Mouse (Mus musculus) spleen, adult 2 months (tissue): ENCODE results near the gene Slc25a45. TPM values are rescaled to one million over a fixed set of nuclear protein-coding genes. Genes with fewer than 3 reads are reported as not detected.

Experiments used
- DNase-seq, 2 experiments: peaks; one replicate each; pipeline versions ENCODE4 v3.0.0 to v3.0.0-alpha.2; 2012 to 2021; ENCODE audit warnings: low spot score in 2 of 2, low read depth in 1 of 2
- H3K27ac ChIP-seq: fragments of 200-500 bp; 2 replicates; pipeline ENCODE4 v1.5.1; 2012; ENCODE audit warnings: low read length, inconsistent platforms; ENCODE audit not compliant: insufficient read depth
- H3K27me3 ChIP-seq: fragments of 200-500 bp; 2 replicates; pipeline ENCODE4 v1.6.1; 2012; ENCODE audit warnings: mild to moderate bottlenecking, moderate library complexity, low read length, inconsistent platforms; ENCODE audit not compliant: control insufficient read depth, insufficient read depth
- H3K36me3 ChIP-seq: fragments of 200-500 bp; 2 replicates; pipeline ENCODE4 v1.6.1; 2012; ENCODE audit warnings: mild to moderate bottlenecking, low read length, inconsistent platforms; ENCODE audit not compliant: control insufficient read depth, insufficient read depth
- H3K4me1 ChIP-seq: fragments of 200-500 bp; 2 replicates; pipeline ENCODE4 v1.6.1; 2011; ENCODE audit warnings: inconsistent platforms; ENCODE audit not compliant: control insufficient read depth, insufficient read depth, insufficient read length
- H3K4me3 ChIP-seq: fragments of 200-500 bp; 2 replicates; pipeline ENCODE4 v1.5.1; 2011; ENCODE audit warnings: mild to moderate bottlenecking, inconsistent platforms; ENCODE audit not compliant: insufficient read depth, insufficient read length; ENCODE audit errors: extremely low read depth
- CTCF ChIP-seq: fragments of 200-500 bp; IDR thresholded peaks from 2 replicates; pipeline ENCODE4 v1.5.1; 2011; ENCODE audit warnings: mild to moderate bottlenecking, inconsistent platforms; ENCODE audit not compliant: insufficient read depth, insufficient read length, insufficient replicate concordance; ENCODE audit errors: extremely low read depth
- POLR2A ChIP-seq: fragments of 200-500 bp; IDR thresholded peaks from 2 replicates; pipeline ENCODE4 v1.6.1; 2011; ENCODE audit warnings: low read depth, low read length, inconsistent platforms
- WGBS: fragments of 180-500 bp; shearing (Covaris S2); methylation state at CpG from one replicate; pipeline ENCODE4 v1.1.7; 2018; 5-methylcytosine and 5-hydroxymethylcytosine counted together
- polyA plus RNA-seq: library from polyadenylated mRNA; depleted of rRNA; stranded (reverse); fragments of >200 nt; gene quantifications from 2 replicates; pipeline ENCODE4 v1.2.3, GENCODE M21; 2012

The Slc25a45 gene
- polyA plus RNA-seq, 1 experiment, result 37.6 TPM

- no peak for DNase-seq
- TF ChIP-seq CTCF, result no peak
- no peak for TF ChIP-seq POLR2A
- H3K27ac ChIP-seq, result peak within 1 kb of the TSS; percentile 58
These were observed 35.6 kb downstream of the Slc25a45 start, which contains the start of gene Dpf2 for GRCm38 (mm10) chr19:5913007-5913719. Dpf2 (minus strand) TSS chr19:5913010.

DNA sequence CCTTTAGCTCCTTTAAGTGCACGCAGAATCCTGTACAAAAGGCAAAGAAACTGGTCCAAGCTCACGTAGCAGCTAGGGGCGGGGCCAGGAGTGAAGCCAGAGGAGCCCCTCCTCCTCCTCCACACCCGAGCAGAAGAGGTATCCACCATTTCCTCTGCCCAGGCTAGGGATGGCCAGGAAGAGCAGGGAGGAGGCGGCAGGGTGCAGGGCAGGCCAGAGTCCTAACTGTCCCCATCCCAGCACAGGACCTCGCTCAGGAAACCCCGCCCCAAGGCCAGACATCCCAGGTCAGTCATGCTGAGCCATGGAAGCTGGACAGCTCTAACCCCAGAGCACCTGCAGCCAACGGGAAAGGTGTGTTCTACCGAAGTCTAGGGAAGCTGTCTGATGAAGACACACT lies 44.1 kb downstream of the Slc25a45 start:
- no peak overlapping the region for H3K27ac ChIP-seq
- WGBS, result 50% methylated on average over 9 of the region's 9 CpGs
- DNase-seq, result no peak
- no peaks in the 10 kb centered on the region for H3K36me3 ChIP-seq
- H3K4me3 ChIP-seq, result no peak overlapping the region
- no peaks in the 10 kb centered on the region for H3K4me1 ChIP-seq
- TF ChIP-seq CTCF, result no peak
- TF ChIP-seq POLR2A, result no peak
- H3K27me3 ChIP-seq, result no peaks in the 10 kb centered on the region

More at GRCm38 (mm10) chr19:5913007-5913719, 35.6 kb downstream of the Slc25a45 start, which contains the start of gene Dpf2:
- Histone ChIP-seq H3K27me3 (no peaks in the 10 kb centered on the region), H3K36me3 (no peaks in the 10 kb centered on the region), H3K4me3 (peak within 1 kb of the TSS; percentile 88), H3K4me1 (peaks cover 11% of the 10 kb centered on the region; the same call in 1 of the 2 replicates)
- WGBS, result 7% methylated on average over 13 of the region's 13 CpGs

GRCm38 (mm10) chr19:5922119-5922942 lies 44.7 kb downstream of the Slc25a45 start:
- H3K27ac ChIP-seq, result no peak overlapping the region

GRCm38 (mm10) chr19:5922963-5923362 lies 45.4 kb downstream of the Slc25a45 start:
- Histone ChIP-seq H3K36me3 (no peaks in the 10 kb centered on the region), H3K27ac (no peak overlapping the region), H3K4me1 (no peaks in the 10 kb centered on the region; the same call in 1 of the 2 replicates), H3K27me3 (no peaks in the 10 kb centered on the region), H3K4me3 (no peak overlapping the region)
- no peak for DNase-seq
- TF ChIP-seq POLR2A (no peak), CTCF (no peak)
- WGBS, result 92% methylated on average over 3 of the region's 3 CpGs

More at GRCm38 (mm10) chr19:5922119-5922942, 44.7 kb downstream of the Slc25a45 start:
- WGBS, result 71% methylated on average over 15 of the region's 15 CpGs
- Histone ChIP-seq H3K36me3 (no peaks in the 10 kb centered on the region), H3K4me1 (no peaks in the 10 kb centered on the region), H3K27me3 (no peaks in the 10 kb centered on the region), H3K4me3 (0 out of 2 replicates have a peak overlapping the region, but pooled peaks have one; percentile 3)
- no peak for TF ChIP-seq CTCF
- TF ChIP-seq POLR2A, result no peak
- DNase-seq, result no peak

DNA sequence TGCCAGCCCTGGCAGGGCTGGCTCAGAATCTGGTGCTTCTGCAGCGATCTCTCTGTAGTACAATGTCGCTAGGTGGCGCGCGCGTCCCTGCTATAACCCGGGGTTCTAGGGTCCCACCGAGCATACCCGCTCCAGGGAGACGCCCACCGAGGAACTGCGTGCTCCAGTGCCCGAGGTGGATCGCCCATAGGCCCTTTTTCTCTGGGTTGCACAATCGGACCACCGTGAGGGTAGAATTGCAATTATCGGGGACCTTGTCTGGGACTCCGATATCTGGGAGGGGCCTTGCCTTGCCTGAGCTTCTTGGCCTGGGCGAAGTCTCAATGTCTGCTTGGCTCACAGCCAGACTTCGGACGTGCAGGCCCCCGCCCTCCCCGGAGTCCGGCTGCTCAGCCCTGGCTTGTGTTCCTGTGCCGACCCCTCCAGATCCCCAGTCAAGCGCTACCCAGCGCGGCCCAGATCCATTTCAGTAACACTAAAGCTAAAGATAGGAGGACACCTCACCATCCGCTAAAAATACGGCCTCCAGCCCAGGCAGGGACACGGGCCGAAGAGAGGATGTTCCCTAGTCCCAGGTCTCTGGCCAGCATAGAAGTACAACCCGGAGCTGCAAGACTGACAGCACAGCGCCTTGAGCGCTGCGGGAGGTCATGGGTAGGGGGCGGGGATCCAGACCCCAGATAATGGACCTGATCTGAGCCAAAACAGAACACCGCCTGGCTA lies 46.5 kb downstream of the Slc25a45 start:
- TF ChIP-seq CTCF (peak; percentile 79), POLR2A (no peak)

GRCm38 (mm10) chr19:5924713-5925093 lies 47.1 kb downstream of the Slc25a45 start, which contains the start of gene Cdc42ep2:
Cdc42ep2 (minus strand) TSS chr19:5924816.
- TF ChIP-seq CTCF, result no peak
- TF ChIP-seq POLR2A, result peak; percentile 18
- DNase-seq, result peak; percentile 80 to 93
- H3K27me3 ChIP-seq, result no peaks in the 10 kb centered on the region
- under 1% methylated on average over 18 of the region's 18 CpGs for WGBS
- H3K4me1 ChIP-seq, result no peaks in the 10 kb centered on the region; the same call in 1 of the 2 replicates
- no peaks in the 10 kb centered on the region for H3K36me3 ChIP-seq
- peak within 1 kb of the TSS; percentile 58 for H3K27ac ChIP-seq
- H3K4me3 ChIP-seq, result peak within 1 kb of the TSS; percentile 64

More for the DNA sequence above, 46.5 kb downstream of the Slc25a45 start:
- peak overlapping the region; percentile 58 for H3K27ac ChIP-seq
- H3K4me1 ChIP-seq, result no peaks in the 10 kb centered on the region; the same call in 1 of the 2 replicates
- DNase-seq, result peak; percentile 50 to 83
- H3K36me3 ChIP-seq, result no peaks in the 10 kb centered on the region
- H3K4me3 ChIP-seq, result peak overlapping the region; percentile 64
- no peaks in the 10 kb centered on the region for H3K27me3 ChIP-seq
- under 1% methylated on average over 38 of the region's 38 CpGs for WGBS
